Mouse (Mus musculus): Measurements from ENCODE around the gene Serpind1. TPM values are rescaled to one million over a fixed set of nuclear protein-coding genes. Genes with fewer than 3 reads are reported as not detected.

Gene Serpind1
- 0.15 and 0.22 TPM in 2 replicates for polyA plus RNA-seq (2014; fragmentation: Nextera tagmentation; extraction: Ambion mirVana)

DNA sequence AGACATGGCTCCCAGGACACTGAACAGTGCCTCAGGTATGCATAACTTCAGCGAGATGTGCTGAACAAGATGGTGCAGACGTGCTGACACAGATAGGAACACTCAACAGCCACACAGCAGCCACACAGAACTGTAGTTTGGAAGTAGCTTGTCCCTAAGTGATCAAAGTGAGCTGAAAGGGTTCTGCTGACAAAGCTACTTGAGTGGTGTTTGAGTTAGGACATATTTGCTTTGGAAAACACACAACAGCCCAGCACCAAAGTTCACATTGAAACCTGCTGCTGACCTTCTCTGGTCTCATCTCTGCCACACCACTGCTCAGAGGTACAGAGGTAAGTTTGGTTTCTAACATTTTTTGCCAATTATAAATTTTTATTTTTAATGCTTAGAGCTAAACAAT, at the start of gene Serpind1:
Gene Serpind1, plus strand, starts transcription at position 256 of the 400 bp plus-strand sequence.
- H3K4me1 ChIP-seq (ENCODE audit: control insufficient read depth, insufficient read depth, low read length): no peaks in the 10 kb centered on the region
- 80% methylated on average over 2 of the region's 2 CpGs for WGBS
- H3K4me3 ChIP-seq (ENCODE audit: low read depth, low read length): no peak within 1 kb of the TSS
- H3K27ac ChIP-seq (ENCODE audit: low read length): no peak within 1 kb of the TSS
- ATAC-seq (ENCODE audit: insufficient number of reproducible peaks, insufficient read depth, low FRiP score, low read depth): no peak
- H3K27me3 ChIP-seq (ENCODE audit: control insufficient read depth, insufficient read depth, low read length): no peaks in the 10 kb centered on the region
- H3K4me2 ChIP-seq (replicated peaks; ENCODE audit: low read depth, low read length): no peak within 1 kb of the TSS
- H3K36me3 ChIP-seq (ENCODE audit: control insufficient read depth, insufficient read depth, low read length): no peaks in the 10 kb centered on the region
- no peak within 1 kb of the TSS for H3K9ac ChIP-seq (replicated peaks; ENCODE audit: low read depth, low read length)
- no peaks in the 10 kb centered on the region for H3K9me3 ChIP-seq (ENCODE audit: control insufficient read depth, low read depth, low read length)

DNA sequence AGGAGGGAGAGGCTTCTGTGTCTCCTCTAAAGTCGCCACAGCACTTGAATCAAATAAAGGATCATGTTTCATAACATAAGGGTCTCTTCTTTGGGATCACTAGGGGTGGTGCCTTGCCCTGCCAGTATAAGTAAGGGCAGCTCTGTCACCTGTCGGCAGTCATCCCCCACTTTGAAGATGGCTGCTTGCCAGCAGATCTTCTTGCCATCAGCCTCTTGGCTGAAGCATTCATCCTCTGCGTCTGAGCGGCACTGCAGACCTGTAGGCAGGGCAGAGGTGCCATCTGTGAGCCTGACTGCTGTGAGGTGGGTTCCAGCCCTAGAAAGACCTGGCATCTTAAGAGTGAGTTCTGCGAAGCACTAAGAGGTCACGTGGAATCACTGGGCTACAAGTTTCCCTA, 48.0 kb upstream of the Serpind1 start:
- no peaks in the 10 kb centered on the region for H3K9me3 ChIP-seq (ENCODE audit: control insufficient read depth, low read depth, low read length)
- H3K36me3 ChIP-seq (ENCODE audit: control insufficient read depth, insufficient read depth, low read length): peaks cover 23% of the 10 kb centered on the region
- no peak overlapping the region for H3K4me3 ChIP-seq (ENCODE audit: low read depth, low read length)
- ATAC-seq (ENCODE audit: insufficient number of reproducible peaks, insufficient read depth, low FRiP score, low read depth): no peak
- H3K4me1 ChIP-seq (ENCODE audit: control insufficient read depth, insufficient read depth, low read length): no peaks in the 10 kb centered on the region; the same call in 1 of the 2 replicates
- H3K27ac ChIP-seq (ENCODE audit: low read length): no peak overlapping the region
- 70% methylated on average over 6 of the region's 6 CpGs for WGBS
- H3K27me3 ChIP-seq (ENCODE audit: control insufficient read depth, insufficient read depth, low read length): no peaks in the 10 kb centered on the region
- no peak overlapping the region for H3K9ac ChIP-seq (replicated peaks; ENCODE audit: low read depth, low read length)
- H3K4me2 ChIP-seq (replicated peaks; ENCODE audit: low read depth, low read length): no peak overlapping the region

DNA sequence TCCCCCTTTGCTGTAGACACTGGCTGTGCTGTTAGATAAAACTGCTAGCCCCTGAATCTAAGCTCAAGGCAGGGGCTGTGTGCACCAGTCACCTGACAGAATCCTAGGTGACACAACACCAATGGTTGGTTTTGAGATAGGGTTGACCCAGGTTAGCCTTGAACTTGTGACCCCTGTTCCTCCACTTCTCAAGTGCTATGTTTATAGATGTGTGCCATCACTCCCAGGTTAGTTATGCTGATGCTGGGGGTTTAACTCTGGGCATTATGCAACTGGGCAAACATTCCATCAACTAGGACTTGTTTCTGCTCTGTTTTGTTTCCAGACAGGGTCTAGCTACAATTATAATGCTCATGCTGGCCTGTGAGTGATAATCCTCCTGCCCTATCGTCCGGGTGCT, 44.1 kb upstream of the Serpind1 start:
- Histone ChIP-seq H3K9me3 (ENCODE audit: control insufficient read depth, low read depth, low read length) (no peaks in the 10 kb centered on the region), H3K27ac (ENCODE audit: low read length) (no peak overlapping the region), H3K36me3 (ENCODE audit: control insufficient read depth, insufficient read depth, low read length) (peaks cover 30% of the 10 kb centered on the region), H3K9ac (replicated peaks; ENCODE audit: low read depth, low read length) (no peak overlapping the region), H3K4me1 (ENCODE audit: control insufficient read depth, insufficient read depth, low read length) (no peaks in the 10 kb centered on the region), H3K27me3 (ENCODE audit: control insufficient read depth, insufficient read depth, low read length) (no peaks in the 10 kb centered on the region), H3K4me3 (ENCODE audit: low read depth, low read length) (no peak overlapping the region), H3K4me2 (replicated peaks; ENCODE audit: low read depth, low read length) (no peak overlapping the region)
- 82% methylated on average over 2 of the region's 2 CpGs for WGBS
- no peak for ATAC-seq (ENCODE audit: insufficient number of reproducible peaks, insufficient read depth, low FRiP score, low read depth)

DNA sequence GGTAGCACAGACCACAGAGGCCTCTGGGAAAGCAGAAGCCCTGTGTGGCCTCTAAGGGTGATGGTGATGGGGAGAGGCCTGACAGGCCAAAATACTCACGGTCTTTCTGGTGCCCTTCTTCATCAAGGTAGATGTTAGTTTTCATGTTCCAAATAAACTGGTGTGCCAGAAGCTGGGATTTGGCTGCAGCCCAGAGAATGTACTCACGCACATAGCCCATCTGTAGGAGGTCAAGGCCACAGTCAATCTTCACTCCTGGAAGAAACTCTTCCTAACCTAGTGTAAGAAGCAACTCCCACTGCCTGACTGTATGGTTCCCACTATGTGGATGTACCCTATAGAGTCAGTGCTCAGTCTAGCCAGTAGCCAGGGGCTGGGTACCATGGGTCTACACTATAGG, 40.2 kb upstream of the Serpind1 start:
- Histone ChIP-seq H3K36me3 (ENCODE audit: control insufficient read depth, insufficient read depth, low read length) (peaks cover 36% of the 10 kb centered on the region), H3K9me3 (ENCODE audit: control insufficient read depth, low read depth, low read length) (no peaks in the 10 kb centered on the region), H3K9ac (replicated peaks; ENCODE audit: low read depth, low read length) (no peak overlapping the region), H3K4me2 (replicated peaks; ENCODE audit: low read depth, low read length) (no peak overlapping the region), H3K4me3 (ENCODE audit: low read depth, low read length) (no peak overlapping the region), H3K27me3 (ENCODE audit: control insufficient read depth, insufficient read depth, low read length) (no peaks in the 10 kb centered on the region), H3K4me1 (ENCODE audit: control insufficient read depth, insufficient read depth, low read length) (no peaks in the 10 kb centered on the region), H3K27ac (ENCODE audit: low read length) (no peak overlapping the region)
- WGBS: 79% methylated on average over 2 of the region's 2 CpGs
- ATAC-seq (ENCODE audit: insufficient number of reproducible peaks, insufficient read depth, low FRiP score, low read depth): no peak

DNA sequence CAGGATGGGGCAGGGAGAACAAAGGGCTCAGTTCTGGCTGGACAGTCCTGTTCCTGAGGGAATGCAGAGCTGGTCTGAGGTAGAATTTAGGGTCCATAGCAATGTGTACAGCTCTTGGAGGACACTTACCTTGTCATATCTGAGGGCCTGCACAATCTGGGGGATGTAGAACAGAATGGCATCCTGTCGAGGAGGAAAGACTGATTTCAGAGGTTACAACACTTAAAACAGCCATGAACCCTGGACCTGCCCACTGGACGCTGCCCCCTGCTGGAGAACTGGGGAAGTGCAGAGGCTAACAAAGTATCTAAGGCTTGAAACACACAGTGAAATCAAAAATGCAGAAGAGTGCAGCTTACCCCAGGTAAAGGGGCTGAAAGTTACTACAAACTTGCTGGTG, 38.4 kb upstream of the Serpind1 start:
- 2% methylated on average over 2 of the region's 2 CpGs for WGBS
- no peaks in the 10 kb centered on the region for H3K4me1 ChIP-seq (ENCODE audit: control insufficient read depth, insufficient read depth, low read length)
- ATAC-seq (ENCODE audit: insufficient number of reproducible peaks, insufficient read depth, low FRiP score, low read depth): no peak

DNA sequence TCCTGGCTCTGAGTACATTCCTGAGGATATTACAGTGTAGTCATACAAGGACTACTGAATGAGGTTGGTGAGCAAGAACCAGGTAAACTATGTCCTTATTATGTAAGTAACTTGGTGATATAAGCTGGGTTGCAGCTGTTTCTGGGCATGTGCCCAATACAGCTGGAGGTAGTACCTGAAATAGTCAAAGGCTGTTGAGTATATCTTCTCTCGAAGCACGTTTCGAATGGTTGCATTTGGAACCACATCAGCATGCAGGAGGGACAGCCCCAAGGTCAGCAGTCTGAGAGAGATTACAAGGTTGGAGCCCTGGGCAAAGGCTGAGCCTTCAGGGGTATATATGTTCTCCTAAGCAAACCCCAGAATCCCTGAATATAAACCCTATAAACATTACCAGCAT, 30.4 kb upstream of the Serpind1 start:
- Histone ChIP-seq H3K36me3 (ENCODE audit: control insufficient read depth, insufficient read depth, low read length) (peaks cover 48% of the 10 kb centered on the region), H3K9me3 (ENCODE audit: control insufficient read depth, low read depth, low read length) (no peaks in the 10 kb centered on the region), H3K27ac (ENCODE audit: low read length) (no peak overlapping the region), H3K4me1 (ENCODE audit: control insufficient read depth, insufficient read depth, low read length) (no peaks in the 10 kb centered on the region), H3K4me2 (replicated peaks; ENCODE audit: low read depth, low read length) (no peak overlapping the region), H3K9ac (replicated peaks; ENCODE audit: low read depth, low read length) (no peak overlapping the region), H3K27me3 (ENCODE audit: control insufficient read depth, insufficient read depth, low read length) (no peaks in the 10 kb centered on the region), H3K4me3 (ENCODE audit: low read depth, low read length) (no peak overlapping the region)
- no peak for ATAC-seq (ENCODE audit: insufficient number of reproducible peaks, insufficient read depth, low FRiP score, low read depth)
- 96% methylated on average over 3 of the region's 3 CpGs for WGBS

More for the DNA sequence above, 38.4 kb upstream of the Serpind1 start:
- no peaks in the 10 kb centered on the region for H3K9me3 ChIP-seq (ENCODE audit: control insufficient read depth, low read depth, low read length)
- no peak overlapping the region for H3K27ac ChIP-seq (ENCODE audit: low read length)
- no peak overlapping the region for H3K4me2 ChIP-seq (replicated peaks; ENCODE audit: low read depth, low read length)
- peaks cover 46% of the 10 kb centered on the region for H3K36me3 ChIP-seq (ENCODE audit: control insufficient read depth, insufficient read depth, low read length)
- H3K4me3 ChIP-seq (ENCODE audit: low read depth, low read length): no peak overlapping the region
- no peak overlapping the region for H3K9ac ChIP-seq (replicated peaks; ENCODE audit: low read depth, low read length)
- no peaks in the 10 kb centered on the region for H3K27me3 ChIP-seq (ENCODE audit: control insufficient read depth, insufficient read depth, low read length)

DNA sequence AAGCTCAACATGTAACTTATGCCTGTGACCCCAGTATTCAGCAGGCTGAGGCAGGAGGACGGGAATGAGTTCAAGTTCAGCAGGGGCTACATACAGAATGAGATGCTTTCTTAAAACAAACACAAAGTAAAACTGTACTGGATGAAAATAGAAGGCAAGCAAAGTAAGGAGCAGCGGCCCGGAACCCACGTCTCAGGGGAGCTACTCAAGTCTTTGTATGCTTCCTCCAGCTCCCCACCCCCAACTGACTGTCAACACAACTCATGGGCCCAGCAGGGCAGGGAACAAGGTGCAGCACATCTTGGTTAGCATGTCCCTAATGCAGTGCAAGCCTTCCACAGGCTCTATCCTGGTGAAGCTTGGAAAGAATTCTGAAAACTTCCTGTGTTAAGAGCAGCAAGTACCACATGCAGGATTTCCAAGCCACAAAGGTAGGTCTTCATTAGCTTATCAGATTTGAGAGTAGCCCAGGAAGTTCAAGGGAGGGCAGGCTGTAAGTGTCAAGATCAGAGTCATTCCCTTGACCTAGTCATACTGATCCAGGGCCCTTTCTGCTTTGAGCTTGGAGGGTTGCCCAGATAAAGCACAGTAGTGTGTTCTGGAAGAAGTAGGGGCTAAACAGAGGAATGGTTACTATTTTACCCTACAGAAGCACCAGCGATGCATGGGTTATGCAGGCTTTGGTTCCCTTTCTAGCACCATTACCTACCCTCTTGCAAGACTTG, 27.5 kb upstream of the Serpind1 start:
- H3K9me3 ChIP-seq (ENCODE audit: control insufficient read depth, low read depth, low read length): no peaks in the 10 kb centered on the region
- H3K9ac ChIP-seq (replicated peaks; ENCODE audit: low read depth, low read length): no peak overlapping the region
- H3K27me3 ChIP-seq (ENCODE audit: control insufficient read depth, insufficient read depth, low read length): no peaks in the 10 kb centered on the region
- H3K4me3 ChIP-seq (ENCODE audit: low read depth, low read length): no peak overlapping the region
- H3K4me1 ChIP-seq (ENCODE audit: control insufficient read depth, insufficient read depth, low read length): no peaks in the 10 kb centered on the region
- H3K4me2 ChIP-seq (replicated peaks; ENCODE audit: low read depth, low read length): no peak overlapping the region
- H3K36me3 ChIP-seq (ENCODE audit: control insufficient read depth, insufficient read depth, low read length): peaks cover 34% of the 10 kb centered on the region
- no peak overlapping the region for H3K27ac ChIP-seq (ENCODE audit: low read length)
- WGBS: 89% methylated on average over 5 of the region's 5 CpGs
- ATAC-seq (ENCODE audit: insufficient number of reproducible peaks, insufficient read depth, low FRiP score, low read depth): no peak

DNA sequence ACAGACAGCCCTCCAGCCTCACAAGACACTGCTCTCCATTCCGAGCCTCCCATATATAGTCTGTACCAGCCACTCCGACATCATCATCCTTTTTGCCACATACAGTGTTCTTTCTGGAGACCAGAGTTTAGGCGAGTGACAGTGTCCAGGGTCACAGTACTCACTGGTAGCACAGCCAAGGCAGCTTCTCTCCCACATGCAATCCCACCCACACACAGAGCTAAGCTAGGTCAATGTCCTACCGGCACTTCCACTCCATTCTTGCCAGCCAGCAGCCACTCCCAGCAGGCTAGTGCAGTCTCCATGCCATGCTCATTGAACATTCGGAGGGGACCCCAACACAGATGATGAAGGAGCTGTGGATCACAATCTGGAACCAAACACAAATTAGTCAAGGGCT, 23.7 kb upstream of the Serpind1 start:
- no peak overlapping the region for H3K4me2 ChIP-seq (replicated peaks; ENCODE audit: low read depth, low read length)
- H3K36me3 ChIP-seq (ENCODE audit: control insufficient read depth, insufficient read depth, low read length): peaks cover 22% of the 10 kb centered on the region
- H3K9ac ChIP-seq (replicated peaks; ENCODE audit: low read depth, low read length): no peak overlapping the region
- H3K27me3 ChIP-seq (ENCODE audit: control insufficient read depth, insufficient read depth, low read length): no peaks in the 10 kb centered on the region
- 91% methylated on average over 5 of the region's 5 CpGs for WGBS
- H3K9me3 ChIP-seq (ENCODE audit: control insufficient read depth, low read depth, low read length): no peaks in the 10 kb centered on the region
- H3K27ac ChIP-seq (ENCODE audit: low read length): no peak overlapping the region
- H3K4me3 ChIP-seq (ENCODE audit: low read depth, low read length): no peak overlapping the region
- no peaks in the 10 kb centered on the region for H3K4me1 ChIP-seq (ENCODE audit: control insufficient read depth, insufficient read depth, low read length)
- no peak for ATAC-seq (ENCODE audit: insufficient number of reproducible peaks, insufficient read depth, low FRiP score, low read depth)

DNA sequence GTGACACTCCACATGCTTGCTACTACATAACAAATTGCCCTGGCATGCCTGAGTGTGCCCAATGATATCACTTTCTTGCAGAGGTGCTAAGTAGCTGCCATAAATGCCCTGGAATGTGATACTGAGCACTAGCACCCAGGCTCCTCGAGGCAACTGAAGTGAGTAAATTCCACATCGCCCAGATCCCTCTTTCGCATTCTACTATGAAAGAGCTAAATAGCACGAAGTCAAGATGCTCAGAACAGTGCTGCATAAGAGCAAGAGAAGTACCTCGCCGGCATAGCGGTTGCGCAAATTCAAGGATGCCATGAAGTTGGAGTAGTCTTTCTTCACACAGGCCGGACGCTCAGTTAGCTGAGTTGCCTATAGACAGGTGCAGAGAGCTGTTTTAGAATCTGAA, 22.1 kb upstream of the Serpind1 start:
- H3K4me2 ChIP-seq (replicated peaks; ENCODE audit: low read depth, low read length): no peak overlapping the region
- no peak overlapping the region for H3K9ac ChIP-seq (replicated peaks; ENCODE audit: low read depth, low read length)
- H3K9me3 ChIP-seq (ENCODE audit: control insufficient read depth, low read depth, low read length): no peaks in the 10 kb centered on the region
- H3K27me3 ChIP-seq (ENCODE audit: control insufficient read depth, insufficient read depth, low read length): no peaks in the 10 kb centered on the region
- WGBS: 89% methylated on average over 10 of the region's 10 CpGs
- H3K27ac ChIP-seq (ENCODE audit: low read length): no peak overlapping the region
- no peaks in the 10 kb centered on the region for H3K4me1 ChIP-seq (ENCODE audit: control insufficient read depth, insufficient read depth, low read length)
- peaks cover 15% of the 10 kb centered on the region for H3K36me3 ChIP-seq (ENCODE audit: control insufficient read depth, insufficient read depth, low read length)
- H3K4me3 ChIP-seq (ENCODE audit: low read depth, low read length): no peak overlapping the region
- no peak for ATAC-seq (ENCODE audit: insufficient number of reproducible peaks, insufficient read depth, low FRiP score, low read depth)

Measured in stomach, embryonic 14.5 days (tissue).